Mouse (Mus musculus) hindbrain, embryonic 10.5 days (tissue): ENCODE measurements at regions not wholly inside any gene's neighbourhood (a gene's known extent, or its start where the extent isn't known, plus 50 kb on each side); places are given as distances from the start of the nearest gene placed in this dataset.

ENCODE experiments used
- DNase-seq: peaks from one replicate; pipeline ENCODE4 v3.0.0-alpha.2; 2017; ENCODE audit warnings: low spot score
- H3K27ac ChIP-seq: fragments of 300-500 bp; sonication (generic); 2 replicates; pipeline ENCODE4 v1.5.1; 2016; ENCODE audit warnings: mild to moderate bottlenecking, moderate library complexity
- H3K27me3 ChIP-seq: fragments of 300-500 bp; sonication (generic); 2 replicates; pipeline ENCODE4 v1.6.1; 2016; ENCODE audit warnings: mild to moderate bottlenecking; ENCODE audit not compliant: poor library complexity, insufficient read depth, severe bottlenecking
- H3K36me3 ChIP-seq: fragments of 300-500 bp; sonication (generic); 2 replicates; pipeline ENCODE4 v1.6.1; 2016; ENCODE audit warnings: mild to moderate bottlenecking, moderate library complexity
- H3K4me1 ChIP-seq: fragments of 300-500 bp; sonication (generic); replicated peaks from 2 replicates; pipeline ENCODE4 v1.6.1; 2016; ENCODE audit warnings: mild to moderate bottlenecking
- H3K4me3 ChIP-seq: fragments of 300-500 bp; sonication (generic); 2 replicates; pipeline ENCODE4 v1.5.1; 2016; ENCODE audit warnings: mild to moderate bottlenecking, moderate library complexity
- H3K9me3 ChIP-seq: fragments of 300-500 bp; sonication (generic); 2 replicates; pipeline ENCODE4 v1.6.1; 2016; ENCODE audit warnings: mild to moderate bottlenecking, moderate library complexity
- WGBS: fragments of 180-500 bp; shearing (Covaris S2); methylation state at CpG from one replicate; pipeline ENCODE4 v1.1.7; 2016; 5-methylcytosine and 5-hydroxymethylcytosine counted together

DNA sequence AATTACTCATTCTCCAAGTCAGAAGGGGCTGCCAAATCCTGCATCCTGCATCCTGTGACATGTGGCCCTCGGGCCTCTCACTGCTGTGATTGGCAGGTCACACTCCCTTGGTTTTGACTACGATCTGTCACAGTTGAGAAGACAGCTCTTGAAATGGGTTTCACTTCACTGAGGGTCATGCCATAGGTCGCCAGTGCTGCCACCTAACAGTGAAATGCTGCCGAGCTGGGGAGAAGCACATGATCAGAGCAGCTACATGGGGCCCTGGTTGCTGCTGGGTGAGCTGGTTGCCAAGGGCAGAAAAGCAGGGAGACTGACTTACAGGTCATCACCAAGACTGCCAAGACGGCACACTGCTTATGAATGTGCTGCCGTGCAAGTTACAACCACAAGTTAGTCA is 178.3 kb downstream of the Faxc start:
- H3K36me3 ChIP-seq: no peaks in the 10 kb centered on the region
- WGBS: 18% methylated on average over 6 of the region's 6 CpGs
- no peak overlapping the region for H3K4me3 ChIP-seq
- peak overlapping the region; percentile 40; the same call in 1 of the 2 replicates for H3K27ac ChIP-seq
- peak; percentile 41 for DNase-seq
- H3K9me3 ChIP-seq: no peaks in the 10 kb centered on the region
- H3K4me1 ChIP-seq: peaks cover 16% of the 10 kb centered on the region
- no peaks in the 10 kb centered on the region for H3K27me3 ChIP-seq

DNA sequence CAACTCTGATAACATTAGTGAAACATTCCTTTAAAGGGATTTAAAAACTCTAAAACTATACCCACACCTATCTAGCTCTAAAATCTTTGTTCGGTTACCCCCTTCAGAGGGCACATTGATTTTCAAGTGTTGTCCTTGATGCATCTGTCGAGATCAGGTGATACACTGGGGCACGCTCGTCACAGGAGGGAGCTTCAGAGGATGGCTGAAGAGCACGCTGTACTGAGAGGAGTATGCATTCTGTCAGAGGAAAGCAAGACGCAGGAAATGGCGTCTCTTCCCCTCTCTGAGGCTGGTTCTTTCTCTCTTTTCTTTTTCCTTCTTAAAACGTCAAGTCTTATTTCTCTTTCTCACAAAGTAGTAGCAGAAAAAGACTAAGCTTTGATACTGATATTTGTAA is 179.3 kb downstream of the Faxc start:
- WGBS: 50% methylated on average over 8 of the region's 8 CpGs
- no peak for DNase-seq
- no peak overlapping the region for H3K4me3 ChIP-seq
- no peaks in the 10 kb centered on the region for H3K36me3 ChIP-seq
- H3K27ac ChIP-seq: no peak overlapping the region
- H3K27me3 ChIP-seq: no peaks in the 10 kb centered on the region
- peaks cover 16% of the 10 kb centered on the region for H3K4me1 ChIP-seq
- no peaks in the 10 kb centered on the region for H3K9me3 ChIP-seq

- no peak overlapping the region for H3K27ac ChIP-seq
- H3K4me3 ChIP-seq: no peak overlapping the region
- H3K4me1 ChIP-seq: peaks cover 16% of the 10 kb centered on the region
- no peaks in the 10 kb centered on the region for H3K27me3 ChIP-seq
- H3K9me3 ChIP-seq: no peaks in the 10 kb centered on the region
- no peak for DNase-seq
- WGBS: 74% methylated on average over 5 of the region's 5 CpGs
- H3K36me3 ChIP-seq: no peaks in the 10 kb centered on the region
Observed at GRCm38 (mm10) chr4:22112209-22112608, 181.1 kb downstream of the Faxc start.

DNA sequence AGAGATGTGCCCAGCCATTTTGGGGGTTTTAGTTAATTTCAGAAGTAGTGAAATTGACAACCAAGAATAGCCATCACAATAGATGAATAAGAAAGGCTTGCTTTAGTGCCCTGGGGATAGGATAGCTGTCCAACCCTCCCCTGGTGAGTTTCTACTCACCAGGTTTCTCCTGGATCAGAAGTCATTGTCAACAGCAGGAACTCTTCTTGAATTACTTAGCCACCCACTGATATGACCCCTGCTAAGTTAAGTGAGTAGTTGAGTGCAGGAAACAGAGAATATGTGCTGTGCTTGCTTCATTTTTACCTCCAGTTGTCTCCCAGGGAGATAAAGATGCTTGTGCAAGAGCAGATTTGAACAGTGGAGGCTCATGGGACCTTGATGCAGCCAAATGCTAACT is 183.3 kb downstream of the Faxc start:
- peaks cover 9% of the 10 kb centered on the region for H3K4me1 ChIP-seq
- no peak overlapping the region for H3K27ac ChIP-seq
- no peaks in the 10 kb centered on the region for H3K27me3 ChIP-seq
- DNase-seq: no peak
- H3K36me3 ChIP-seq: no peaks in the 10 kb centered on the region
- H3K4me3 ChIP-seq: no peak overlapping the region
- H3K9me3 ChIP-seq: no peaks in the 10 kb centered on the region

GRCm38 (mm10) chr4:22119877-22120276 is 188.7 kb downstream of the Faxc start:
- Histone ChIP-seq H3K9me3 (no peaks in the 10 kb centered on the region), H3K27me3 (no peaks in the 10 kb centered on the region), H3K36me3 (no peaks in the 10 kb centered on the region), H3K27ac (no peak overlapping the region), H3K4me3 (no peak overlapping the region), H3K4me1 (no peaks in the 10 kb centered on the region)
- WGBS: 79% methylated on average over 3 of the region's 3 CpGs
- no peak for DNase-seq

- Histone ChIP-seq H3K9me3 (no peaks in the 10 kb centered on the region), H3K27me3 (no peaks in the 10 kb centered on the region), H3K36me3 (no peaks in the 10 kb centered on the region), H3K4me1 (no peaks in the 10 kb centered on the region), H3K4me3 (no peak overlapping the region), H3K27ac (no peak overlapping the region)
- DNase-seq: no peak
- 56% methylated on average over 3 of the region's 3 CpGs for WGBS
Observed at GRCm38 (mm10) chr4:22120953-22121352, 189.8 kb downstream of the Faxc start.

DNA sequence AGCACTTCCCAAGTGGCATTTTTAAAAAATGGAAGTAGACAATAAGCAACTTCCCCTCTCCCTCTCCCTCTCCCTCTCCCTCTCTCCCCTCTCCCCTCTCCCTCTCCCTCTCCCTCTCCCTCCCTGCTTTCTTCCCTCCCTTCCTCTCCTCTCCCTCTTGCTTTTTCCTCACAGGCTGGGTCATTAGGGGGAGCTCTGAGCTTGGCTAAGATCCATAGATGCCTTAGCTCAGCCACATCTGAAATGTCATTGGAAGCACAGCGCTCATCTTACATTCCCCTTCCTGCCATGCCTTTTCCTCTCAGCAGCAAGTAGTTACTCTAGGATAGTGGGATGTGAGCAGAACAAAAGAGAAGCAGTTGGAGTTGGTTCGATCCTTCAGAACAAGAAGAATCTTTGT is 190.3 kb downstream of the Faxc start:
- H3K27me3 ChIP-seq: no peaks in the 10 kb centered on the region
- no peaks in the 10 kb centered on the region for H3K36me3 ChIP-seq
- H3K9me3 ChIP-seq: no peaks in the 10 kb centered on the region
- H3K27ac ChIP-seq: no peak overlapping the region
- no peaks in the 10 kb centered on the region for H3K4me1 ChIP-seq
- DNase-seq: no peak
- no peak overlapping the region for H3K4me3 ChIP-seq
- 78% methylated on average over 2 of the region's 2 CpGs for WGBS

DNA sequence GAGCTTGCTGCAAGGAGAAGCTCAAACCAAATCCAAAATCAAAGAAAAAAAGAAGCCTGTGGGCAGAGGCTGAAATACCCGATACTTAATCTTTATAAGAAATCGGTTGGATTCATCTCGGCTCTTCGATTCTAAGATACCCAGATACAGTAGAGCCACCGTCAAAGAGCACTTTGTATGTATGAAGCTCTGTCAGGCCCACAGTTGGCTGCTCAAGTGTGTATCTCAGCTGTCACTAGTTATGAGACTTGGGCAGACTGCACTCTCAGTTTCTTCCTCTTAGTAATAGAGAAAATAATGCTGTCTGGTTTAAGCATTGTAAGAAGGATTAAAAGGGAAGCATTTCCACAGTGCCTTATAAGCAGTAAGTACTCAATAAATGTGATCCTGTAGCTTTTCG is 193.7 kb downstream of the Faxc start:
- Histone ChIP-seq H3K36me3 (no peaks in the 10 kb centered on the region), H3K27me3 (no peaks in the 10 kb centered on the region), H3K4me1 (no peaks in the 10 kb centered on the region), H3K27ac (no peak overlapping the region), H3K9me3 (no peaks in the 10 kb centered on the region), H3K4me3 (no peak overlapping the region)
- WGBS: 91% methylated on average over 6 of the region's 6 CpGs
- no peak for DNase-seq

DNA sequence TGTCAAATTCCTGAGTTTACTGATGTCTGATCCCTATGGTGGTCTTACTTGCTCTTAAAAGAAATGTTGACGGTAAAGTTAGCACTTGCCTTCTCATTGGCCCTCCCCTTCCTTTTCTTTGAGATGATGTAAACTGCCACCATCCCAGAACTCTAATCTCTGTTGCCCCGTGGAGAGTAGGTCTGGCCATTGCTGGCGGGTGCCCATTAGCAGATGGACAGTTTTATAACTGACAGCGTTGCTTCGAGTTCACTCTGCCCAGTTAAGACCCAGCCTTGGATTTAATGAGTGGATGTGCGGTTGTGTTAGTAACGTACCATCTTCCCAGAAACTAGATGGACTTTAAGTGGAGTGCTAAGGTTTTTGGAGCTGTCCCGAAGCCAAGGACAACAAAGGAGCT is 199.4 kb downstream of the Faxc start:
- WGBS: 88% methylated on average over 8 of the region's 8 CpGs
- H3K36me3 ChIP-seq: no peaks in the 10 kb centered on the region
- no peaks in the 10 kb centered on the region for H3K27me3 ChIP-seq
- peaks cover 13% of the 10 kb centered on the region for H3K4me1 ChIP-seq
- H3K9me3 ChIP-seq: no peaks in the 10 kb centered on the region
- DNase-seq: no peak
- no peak overlapping the region for H3K27ac ChIP-seq
- H3K4me3 ChIP-seq: no peak overlapping the region

DNA sequence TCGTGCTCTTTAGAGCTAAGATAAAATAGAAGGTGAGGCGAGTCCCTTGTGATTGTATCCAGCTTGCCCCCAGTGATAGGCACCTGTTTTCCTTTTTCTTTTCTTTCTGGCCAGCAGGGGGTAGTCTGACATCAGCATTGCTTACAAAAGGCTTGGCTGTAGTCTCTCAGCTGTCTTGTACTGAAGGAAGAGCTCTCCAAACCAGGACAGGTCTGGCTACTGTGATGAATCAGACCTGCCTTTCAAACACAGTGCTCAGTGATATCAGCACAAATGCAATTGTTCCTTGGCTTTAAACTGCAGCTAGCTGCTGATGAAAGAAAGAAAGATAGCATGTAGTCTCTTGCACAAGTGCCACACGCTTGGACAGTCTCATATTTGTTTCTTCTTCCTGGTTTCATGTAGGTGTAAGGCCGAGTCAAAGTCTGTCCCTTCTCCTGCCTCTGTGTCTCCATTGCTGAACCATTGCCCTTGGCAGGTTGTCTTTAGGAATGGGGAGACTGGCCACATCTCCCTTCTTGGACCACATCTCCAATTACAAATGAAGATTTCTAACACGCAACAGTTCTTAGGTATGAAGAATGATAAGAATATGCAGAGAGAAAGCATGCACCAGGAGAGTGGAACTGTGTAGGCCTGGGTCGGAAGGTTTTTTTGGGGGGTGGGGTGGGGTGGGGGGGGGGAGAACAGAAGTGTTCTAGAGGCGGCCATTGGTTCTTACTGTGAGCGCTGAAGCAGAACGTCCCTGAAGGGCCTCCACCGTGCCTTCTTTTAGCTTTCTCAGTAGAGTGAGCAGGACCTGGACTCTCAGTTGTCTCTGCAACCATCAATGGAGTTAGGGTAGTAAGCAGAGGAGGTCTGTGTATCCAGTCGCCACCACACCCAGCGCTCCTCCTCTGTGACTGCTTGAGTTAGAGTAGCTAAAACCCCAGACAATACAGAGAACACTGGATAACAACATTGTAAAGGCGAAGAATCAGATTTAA is 200.9 kb downstream of the Faxc start:
- DNase-seq: peak; percentile 35
- WGBS: 55% methylated on average over 13 of the region's 13 CpGs
- H3K36me3 ChIP-seq: no peaks in the 10 kb centered on the region
- peaks cover 13% of the 10 kb centered on the region for H3K4me1 ChIP-seq
- no peaks in the 10 kb centered on the region for H3K9me3 ChIP-seq
- peak overlapping the region; percentile 23 for H3K27ac ChIP-seq
- H3K4me3 ChIP-seq: no peak overlapping the region
- no peaks in the 10 kb centered on the region for H3K27me3 ChIP-seq

DNA sequence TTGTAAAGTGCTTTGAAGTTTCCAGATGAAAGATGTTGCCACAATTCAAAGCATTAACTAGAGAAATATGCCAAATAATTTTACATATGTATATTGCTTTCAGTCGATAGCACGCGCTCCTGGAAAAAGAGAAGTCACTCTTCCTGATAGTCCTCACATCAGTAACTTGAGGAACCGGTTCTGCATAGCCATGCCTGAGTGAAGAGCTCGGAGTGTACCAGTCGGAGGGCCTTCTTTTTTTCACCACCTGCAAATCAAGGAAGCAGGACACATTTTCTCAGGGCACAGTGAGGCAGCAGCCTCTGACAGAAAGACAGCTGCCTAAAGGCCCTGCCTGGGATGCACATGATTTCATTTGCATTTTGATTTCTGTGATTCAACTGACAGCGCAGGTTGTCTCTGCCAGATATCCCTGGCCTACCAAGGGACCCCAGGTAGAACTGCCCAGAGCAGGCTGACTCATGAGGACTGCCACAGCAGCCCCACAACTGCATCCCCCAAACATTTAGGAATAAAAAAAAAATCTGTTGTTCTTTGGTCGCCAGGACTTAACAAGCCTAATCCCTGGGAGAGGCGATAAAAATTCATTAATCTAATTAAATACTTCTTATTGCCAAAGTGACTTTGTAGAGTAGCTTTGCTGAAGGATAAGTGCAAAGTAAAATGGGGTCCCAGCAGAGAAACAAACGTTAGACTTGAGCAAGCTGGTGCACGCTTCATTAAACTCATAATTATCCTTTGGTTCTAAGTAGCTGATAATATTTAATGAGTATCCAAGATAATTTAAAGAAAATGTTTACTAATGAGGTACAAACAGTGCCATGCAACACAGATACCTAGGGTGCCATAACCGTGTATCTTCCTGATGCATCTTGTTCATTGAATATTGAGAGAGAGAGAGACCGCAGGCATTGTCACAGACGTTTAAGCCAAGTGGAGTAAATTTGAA is 202.7 kb downstream of the Faxc start:
- Histone ChIP-seq H3K27me3 (no peaks in the 10 kb centered on the region), H3K36me3 (no peaks in the 10 kb centered on the region), H3K27ac (no peak overlapping the region), H3K9me3 (no peaks in the 10 kb centered on the region), H3K4me3 (no peak overlapping the region), H3K4me1 (peaks cover 13% of the 10 kb centered on the region)
- 52% methylated on average over 14 of the region's 14 CpGs for WGBS
- no peak for DNase-seq

DNA sequence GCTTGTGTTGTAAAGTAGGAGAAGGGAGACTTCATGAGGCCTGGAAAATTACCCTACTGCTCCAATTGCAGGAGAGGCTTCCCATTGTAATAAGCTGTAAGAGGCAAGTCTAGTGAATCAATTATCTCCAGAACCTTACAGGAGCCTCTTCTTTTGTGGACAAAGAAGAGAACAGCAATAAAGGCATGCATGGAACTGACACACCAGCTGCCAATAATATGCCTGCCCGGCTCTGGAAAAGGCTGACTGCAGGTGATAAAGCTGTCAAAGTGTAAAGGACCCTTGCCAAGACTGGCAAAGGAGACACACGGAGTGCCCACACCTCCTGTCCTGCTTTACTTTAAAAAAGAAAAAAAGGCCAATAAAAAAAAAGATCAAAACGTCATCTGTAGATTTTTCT is 209.0 kb downstream of the Faxc start:
- Histone ChIP-seq H3K9me3 (no peaks in the 10 kb centered on the region), H3K27ac (no peak overlapping the region), H3K4me3 (no peak overlapping the region), H3K4me1 (peaks cover 5% of the 10 kb centered on the region; the same call in 1 of the 2 replicates), H3K36me3 (no peaks in the 10 kb centered on the region), H3K27me3 (no peaks in the 10 kb centered on the region)
- no peak for DNase-seq
- WGBS: 48% methylated on average over 3 of the region's 3 CpGs

- 96% methylated on average over 1 of the region's 1 CpGs for WGBS
- Histone ChIP-seq H3K36me3 (no peaks in the 10 kb centered on the region), H3K27ac (no peak overlapping the region), H3K4me3 (no peak overlapping the region), H3K9me3 (no peaks in the 10 kb centered on the region), H3K4me1 (peaks cover 5% of the 10 kb centered on the region; the same call in 1 of the 2 replicates), H3K27me3 (no peaks in the 10 kb centered on the region)
- no peak for DNase-seq
Observed at GRCm38 (mm10) chr4:22143546-22143945, 212.4 kb downstream of the Faxc start.
